Mouse (Mus musculus) lung, adult 2 months (tissue): ENCODE results near the gene Siglecg.

ENCODE experiments used
- CTCF ChIP-seq: fragments of 200-500 bp; IDR thresholded peaks from 2 replicates; pipeline ENCODE4 v1.5.1; 2011; ENCODE audit warnings: mild to moderate bottlenecking, low read length, control low read depth; ENCODE audit not compliant: insufficient read depth
- POLR2A ChIP-seq: fragments of 200-500 bp; IDR thresholded peaks from 2 replicates; pipeline ENCODE4 v1.6.1; 2011; ENCODE audit warnings: low read depth, mild to moderate bottlenecking, control low read depth, low read length, borderline replicate concordance; ENCODE audit errors: extremely low read depth

GRCm38 (mm10) chr7:43441071-43441470 lies 33.1 kb downstream of the Siglecg start:
- no peak for TF ChIP-seq POLR2A
- TF ChIP-seq CTCF: no peak
